Mouse (Mus musculus) olfactory bulb, adult 2 months (tissue): ENCODE results near the gene Poll.

Experiments used
- CTCF ChIP-seq: fragments of 200-500 bp; IDR thresholded peaks from 2 replicates; pipeline ENCODE4 v1.5.1; 2012; ENCODE audit warnings: low read depth, mild to moderate bottlenecking, low read length, moderate library complexity; ENCODE audit not compliant: insufficient read depth
- POLR2A ChIP-seq: fragments of 200-500 bp; IDR thresholded peaks from 2 replicates; pipeline ENCODE4 v1.6.1; 2012; ENCODE audit warnings: mild to moderate bottlenecking, low read depth, low read length, moderate library complexity; ENCODE audit not compliant: insufficient read depth

- TF ChIP-seq POLR2A (no peak), CTCF (no peak)
These were observed 15.3 kb upstream of the Poll start for GRCm38 (mm10) chr19:45575632-45576001.
